Mouse (Mus musculus) midbrain, embryonic 13.5 days (tissue): ENCODE data around the gene Kpnb1. TPM values are rescaled to one million over a fixed set of nuclear protein-coding genes. Genes with fewer than 3 reads are reported as not detected.
A peak's percentile ranks its signal among the peaks of the same experiment; 100 is the strongest.

Experiments used
- ATAC-seq: fragments of 200-750 bp; cut with Nextera tagmentation; 2 replicates; pipeline ENCODE4 v1.8.0; 2017; ENCODE audit warnings: mild to moderate bottlenecking, moderate TSS enrichment, moderate library complexity
- H3K27ac ChIP-seq: fragments of 300-500 bp; sonication (generic); 2 replicates; pipeline ENCODE4 v1.5.1; 2015; ENCODE audit warnings: inconsistent platforms, mild to moderate bottlenecking, moderate library complexity
- H3K27me3 ChIP-seq: fragments of 300-500 bp; sonication (generic); 2 replicates; pipeline ENCODE4 v1.6.1; 2015; ENCODE audit warnings: mild to moderate bottlenecking, inconsistent platforms
- H3K36me3 ChIP-seq: fragments of 300-500 bp; sonication (generic); 2 replicates; pipeline ENCODE4 v1.6.1; 2015; ENCODE audit warnings: mild to moderate bottlenecking, inconsistent platforms
- H3K4me1 ChIP-seq: fragments of 300-500 bp; sonication (generic); replicated peaks from 2 replicates; pipeline ENCODE4 v1.6.1; 2015; ENCODE audit warnings: inconsistent platforms
- H3K4me2 ChIP-seq: fragments of 300-500 bp; sonication (generic); replicated peaks from 2 replicates; pipeline ENCODE4 v1.6.1; 2015; ENCODE audit warnings: moderate library complexity, mild to moderate bottlenecking, inconsistent platforms
- H3K4me3 ChIP-seq: fragments of 300-500 bp; sonication (generic); replicated peaks from 2 replicates; pipeline ENCODE4 v1.5.1; 2015; ENCODE audit warnings: mild to moderate bottlenecking, inconsistent platforms
- H3K9ac ChIP-seq: fragments of 300-500 bp; sonication (generic); replicated peaks from 2 replicates; pipeline ENCODE4 v1.6.1; 2015; ENCODE audit warnings: mild to moderate bottlenecking, inconsistent platforms
- H3K9me3 ChIP-seq: fragments of 300-500 bp; sonication (generic); 2 replicates; pipeline ENCODE4 v1.6.1; 2016; ENCODE audit warnings: mild to moderate bottlenecking, inconsistent platforms
- WGBS: fragments of 180-500 bp; shearing (Covaris S2); methylation state at CpG from one replicate; pipeline ENCODE4 v1.1.7; 2015; 5-methylcytosine and 5-hydroxymethylcytosine counted together
- microRNA-seq: library from miRNA; unstranded; fragments of <30 nt; microRNA quantifications from one replicate; pipeline ENCODE4, GENCODE M21; 2016
- polyA plus RNA-seq: library from polyadenylated mRNA; unstranded; fragments of >200 nt; fragmentation: Nextera tagmentation; extraction: Ambion mirVana; gene quantifications from 2 replicates; pipeline ENCODE4 v1.2.1, GENCODE M21; 2015

The Kpnb1 gene
- polyA plus RNA-seq, 1 experiment from 2014 or later: 43.0 TPM

- Histone ChIP-seq H3K27me3 (peaks cover 75% of the 10 kb centered on the region), H3K4me1 (peaks cover 17% of the 10 kb centered on the region), H3K9me3 (no peaks in the 10 kb centered on the region), H3K36me3 (no peaks in the 10 kb centered on the region), H3K9ac (0 out of 2 replicates have a peak within 1 kb of the TSS, but pooled peaks have one; percentile 36), H3K4me2 (peak within 1 kb of the TSS; percentile 66), H3K4me3 (peak within 1 kb of the TSS; percentile 40), H3K27ac (no peak within 1 kb of the TSS)
- no peak for ATAC-seq
- under 1% methylated on average over 87 of the region's 87 CpGs for WGBS
Measured at GRCm38 (mm10) chr11:97114671-97115601, 72.7 kb downstream of the Kpnb1 start, which contains the start of gene Tbx21. Gene Tbx21, minus strand, starts transcription at chr11:97115331.

GRCm38 (mm10) chr11:97112519-97113125 is 75.1 kb downstream of the Kpnb1 start:
- Histone ChIP-seq H3K4me2 (no peak overlapping the region), H3K27me3 (peaks cover 59% of the 10 kb centered on the region)
- 80% methylated on average over 9 of the region's 9 CpGs for WGBS

More at GRCm38 (mm10) chr11:97112519-97113125, 75.1 kb downstream of the Kpnb1 start:
- Histone ChIP-seq H3K4me1 (peaks cover 17% of the 10 kb centered on the region), H3K9me3 (no peaks in the 10 kb centered on the region), H3K4me3 (no peak overlapping the region), H3K36me3 (no peaks in the 10 kb centered on the region), H3K9ac (no peak overlapping the region), H3K27ac (no peak overlapping the region)
- ATAC-seq: no peak

Small RNA genes within 50 kb of the gene (microRNA-seq; reads per million reads assigned to microRNA genes)
- gene Mir7235: not detected

Other genes starting within 250 kb of the Kpnb1 start
- gene Pnpo, start 243.9 kb downstream of the Kpnb1 start, polyA plus RNA-seq: 18.2 and 18.3 TPM in 2 replicates
- 18.5 and 19.6 TPM in 2 replicates for gene Sp2, start 204.9 kb downstream of the Kpnb1 start, polyA plus RNA-seq
- gene Sp6, start 174.5 kb downstream of the Kpnb1 start, polyA plus RNA-seq: 0.07 and 0.13 TPM in 2 replicates
- 18.4 and 18.6 TPM in 2 replicates for gene Scrn2, start 157.9 kb downstream of the Kpnb1 start, polyA plus RNA-seq
- 2.5 and 3.2 TPM in 2 replicates for gene Lrrc46, start 146.5 kb downstream of the Kpnb1 start, polyA plus RNA-seq
- 58.2 and 62.0 TPM in 2 replicates for gene Mrpl10, start 146.3 kb downstream of the Kpnb1 start, polyA plus RNA-seq
- 11.3 and 11.8 TPM in 2 replicates for gene Osbpl7, start 137.3 kb downstream of the Kpnb1 start, polyA plus RNA-seq
- gene Tbx21, start 72.5 kb downstream of the Kpnb1 start, polyA plus RNA-seq: 0.08 and 0.16 TPM in 2 replicates
- 5.6 and 6.7 TPM in 2 replicates for gene Tbkbp1, start 36.4 kb downstream of the Kpnb1 start, polyA plus RNA-seq
- gene Npepps, start 92.8 kb upstream of the Kpnb1 start, polyA plus RNA-seq: 146 and 156 TPM in 2 replicates
- gene Mrpl45, start 127.8 kb upstream of the Kpnb1 start, polyA plus RNA-seq: 39.6 and 46.4 TPM in 2 replicates
- gene Gpr179, start 164.2 kb upstream of the Kpnb1 start, polyA plus RNA-seq: 0.39 and 0.48 TPM in 2 replicates
- gene Socs7, start 174.7 kb upstream of the Kpnb1 start, polyA plus RNA-seq: 8.8 and 9.4 TPM in 2 replicates
- 5.1 and 6.5 TPM in 2 replicates for gene Arhgap23, start 227.7 kb upstream of the Kpnb1 start, polyA plus RNA-seq